Comparison of ENCODE assay signal across 9 mouse cellular contexts in genomic region chr9:13587085-13587933, GRCm38 (mm10).
DNase-seq lines count a peak whose midpoint lies in the region; ATAC-seq and TF ChIP-seq lines count a peak whose summit lies in the region.
"Had no signal": no experiment of that assay in that cellular context is flagged by ENCODE, and none has a peak within 500 bp of the region (broad histone marks: within the 10 kb centered on the region; RNA-seq: fewer than 3 reads in every experiment).

No protein-coding gene starts in this region.

- H3K36me3 ChIP-seq in hindbrain, embryonic 16.5 days (ENCODE audit: control insufficient read depth, insufficient read depth, low read length): no peaks in the 10 kb centered on the region
- no peaks in the 10 kb centered on the region for H3K36me3 ChIP-seq in liver, postnatal 0 days (replicated peaks; ENCODE audit: insufficient read depth, low read length)
- H3K36me3 ChIP-seq: midbrain, embryonic 12.5 days had no signal

- peak overlapping the region; percentile 76 for H3K27ac ChIP-seq in layer of hippocampus, adult 2 months
- H3K27ac ChIP-seq in bone marrow, adult 2 months (ENCODE audit: control insufficient read depth, insufficient read depth, low read depth, low read length, poor library complexity): peak overlapping the region; percentile 4
- 0 out of 2 replicates have a peak overlapping the region, but pooled peaks have one; percentile 18 for H3K27ac ChIP-seq in hindbrain, embryonic 16.5 days (ENCODE audit: low read depth, low read length)
- H3K27ac ChIP-seq in liver, postnatal 0 days (ENCODE audit: low read depth): peak overlapping the region; percentile 44; the same call in 1 of the 2 replicates
- H3K27ac ChIP-seq: midbrain, embryonic 12.5 days had no signal

- H3K4me2 ChIP-seq in hindbrain, embryonic 16.5 days (ENCODE audit: low read length): no peak overlapping the region
- H3K4me2 ChIP-seq in liver, postnatal 0 days (ENCODE audit: low read depth, low read length): peak overlapping the region; percentile 35; the same call in 1 of the 2 replicates
- H3K4me2 ChIP-seq: midbrain, embryonic 12.5 days had no signal

- DNase-seq in layer of hippocampus, adult 2 months (ENCODE audit: low spot score in 2 of 2): peak in 1 of 2 experiments; percentile 56
- no peak for DNase-seq in layer of hippocampus, postnatal 36 days
- peak; percentile 27 for DNase-seq in liver, postnatal 0 days
- peak; percentile 14 to 31 for DNase-seq in spleen, postnatal 10 days (ENCODE audit: low spot score in 2 of 2)
- DNase-seq in adrenal gland, postnatal 4 days (ENCODE audit: low spot score in 2 of 2): no peak

- H3K4me1 ChIP-seq in bone marrow, adult 2 months (ENCODE audit: control insufficient read depth, insufficient read depth, low read length): no peaks in the 10 kb centered on the region
- H3K4me1 ChIP-seq in hindbrain, embryonic 16.5 days (ENCODE audit: control insufficient read depth, insufficient read depth, low read depth, low read length): peaks cover 8% of the 10 kb centered on the region
- H3K4me1 ChIP-seq in liver, postnatal 0 days (ENCODE audit: insufficient read depth): peaks cover 9% of the 10 kb centered on the region

- TF ChIP-seq POLR2A in bone marrow, adult 2 months (IDR thresholded peaks at IDR 0.05; ENCODE audit: borderline replicate concordance, control insufficient read depth, low read depth, low read length): no peak

- peak; percentile 32; the same call in 1 of the 2 replicates for TF ChIP-seq EP300 in liver, postnatal 0 days (IDR thresholded peaks at IDR 0.05; ENCODE audit: low read depth)

- no peak overlapping the region for H3K4me3 ChIP-seq in layer of hippocampus, adult 2 months
- no peak overlapping the region for H3K4me3 ChIP-seq in bone marrow, adult 2 months (replicated peaks; ENCODE audit: control insufficient read depth, low read depth, low read length)
- no peak overlapping the region for H3K4me3 ChIP-seq in hindbrain, embryonic 16.5 days (ENCODE audit: low read length)
- H3K4me3 ChIP-seq in liver, postnatal 0 days (ENCODE audit: low read depth, low read length): no peak overlapping the region
- H3K4me3 ChIP-seq: midbrain, embryonic 12.5 days had no signal

- ATAC-seq in hindbrain, embryonic 16.5 days: peak; percentile 66
- ATAC-seq in liver, postnatal 0 days: peak; percentile 85
- ATAC-seq in megakaryocyte-erythroid progenitor cell, adult 5-6 weeks (replicated peaks; ENCODE audit: low FRiP score, low TSS enrichment, poor library complexity, severe bottlenecking): no peak; the same call in 1 of the 2 replicates

- no peaks in the 10 kb centered on the region for H3K27me3 ChIP-seq in hindbrain, embryonic 16.5 days (replicated peaks; ENCODE audit: control insufficient read depth, insufficient read depth, low read length)
- no peaks in the 10 kb centered on the region for H3K27me3 ChIP-seq in liver, postnatal 0 days (ENCODE audit: insufficient read depth, low read length)
- H3K27me3 ChIP-seq: midbrain, embryonic 12.5 days had no signal

- 24% methylated on average over 9 of the region's 9 CpGs for WGBS in bone marrow, adult 2 months
- WGBS in hindbrain, embryonic 16.5 days: 47% methylated on average over 9 of the region's 9 CpGs
- WGBS in liver, postnatal 0 days (ENCODE audit: insufficient replicate concordance): 35% methylated on average over 9 of the region's 9 CpGs

- no peak overlapping the region for H3K9ac ChIP-seq in hindbrain, embryonic 16.5 days (ENCODE audit: low read depth, low read length)
- H3K9ac ChIP-seq in liver, postnatal 0 days (replicated peaks): no peak overlapping the region
- H3K9ac ChIP-seq: midbrain, embryonic 12.5 days had no signal

- H3K9me3 ChIP-seq in hindbrain, embryonic 16.5 days (ENCODE audit: control insufficient read depth, low read length): no peaks in the 10 kb centered on the region
- H3K9me3 ChIP-seq in liver, postnatal 0 days (ENCODE audit: low read length): no peaks in the 10 kb centered on the region
- H3K9me3 ChIP-seq: midbrain, embryonic 12.5 days had no signal

- peak; percentile 39 for TF ChIP-seq CTCF in layer of hippocampus, adult 2 months (conservative IDR thresholded peaks at IDR 0.05)
- TF ChIP-seq CTCF in bone marrow, adult 2 months (IDR thresholded peaks at IDR 0.05; ENCODE audit: control insufficient read depth, insufficient read depth, low read length): no peak
- TF ChIP-seq CTCF in liver, postnatal 0 days (IDR thresholded peaks at IDR 0.05; ENCODE audit: low read depth): no peak

Comparison
In these comparisons a context has a peak if more than half of its experiments do, and no peak if none do; other contexts are left out.
1. DNase-seq: peak in liver, postnatal 0 days (single experiment) and spleen, postnatal 10 days (2 of 2); none in layer of hippocampus, postnatal 36 days (0 of 2) and adrenal gland, postnatal 4 days (0 of 2).
2. H3K27ac ChIP-seq: peak in every context shown above with its lines; median percentile 76 in layer of hippocampus, adult 2 months; 44 in liver, postnatal 0 days; 18 in hindbrain, embryonic 16.5 days; 4 in bone marrow, adult 2 months.